Mouse (Mus musculus) olfactory bulb, adult 2 months (tissue): ENCODE results near the gene Mrps27. TPM values are rescaled to one million over a fixed set of nuclear protein-coding genes. Genes with fewer than 3 reads are reported as not detected.

Source experiments
- H3K27ac ChIP-seq: fragments of 200-500 bp; 2 replicates; pipeline ENCODE4 v1.5.1; 2012; ENCODE audit warnings: low read depth, low read length; ENCODE audit not compliant: insufficient read depth
- H3K4me1 ChIP-seq: fragments of 200-500 bp; 2 replicates; pipeline ENCODE4 v1.6.1; 2012; ENCODE audit warnings: low read length; ENCODE audit not compliant: control insufficient read depth, insufficient read depth
- H3K4me3 ChIP-seq: fragments of 200-500 bp; 2 replicates; pipeline ENCODE4 v1.5.1; 2012; ENCODE audit warnings: mild to moderate bottlenecking, low read depth, low read length, moderate library complexity; ENCODE audit not compliant: insufficient read depth
- CTCF ChIP-seq: fragments of 200-500 bp; IDR thresholded peaks from 2 replicates; pipeline ENCODE4 v1.5.1; 2012; ENCODE audit warnings: low read depth, mild to moderate bottlenecking, low read length, moderate library complexity; ENCODE audit not compliant: insufficient read depth
- POLR2A ChIP-seq: fragments of 200-500 bp; IDR thresholded peaks from 2 replicates; pipeline ENCODE4 v1.6.1; 2012; ENCODE audit warnings: mild to moderate bottlenecking, low read depth, low read length, moderate library complexity; ENCODE audit not compliant: insufficient read depth
- WGBS: fragments of 180-500 bp; shearing (Covaris S2); methylation state at CpG from one replicate; pipeline ENCODE4 v1.1.7; 2018; 5-methylcytosine and 5-hydroxymethylcytosine counted together
- polyA plus RNA-seq: library from polyadenylated mRNA; stranded (reverse); fragments of >200 nt; gene quantifications from 2 replicates; pipeline ENCODE4 v1.2.4, GENCODE M21; 2012; ENCODE audit warnings: low replicate concordance; ENCODE audit not compliant: missing spikeins, insufficient read depth, insufficient read length

Mrps27 gene
- polyA plus RNA-seq, 1 experiment, result not detected

- TF ChIP-seq CTCF (no peak), POLR2A (no peak)
- H3K4me3 ChIP-seq, result no peak overlapping the region
- H3K27ac ChIP-seq, result no peak overlapping the region
- H3K4me1 ChIP-seq, result peaks cover 9% of the 10 kb centered on the region
- 57% methylated on average over 4 of the region's 4 CpGs for WGBS
Observed at GRCm38 (mm10) chr13:99464551-99464950, 120.0 kb downstream of the Mrps27 start.

Other genes starting within 250 kb of the Mrps27 start
- gene Zfp366, start 160.0 kb upstream of the Mrps27 start, polyA plus RNA-seq, result not detected in 2 replicates
- gene Ptcd2, start 81 bp upstream of the Mrps27 start, polyA plus RNA-seq, result not detected in 2 replicates
- gene Map1b, start 171.8 kb downstream of the Mrps27 start, polyA plus RNA-seq, result 196 and 261 TPM in 2 replicates